Mouse (Mus musculus) erythroblast, embryonic 14.5 days (primary cell): ENCODE measurements around the gene Olfr731.

ENCODE experiments used
- GATA1 ChIP-seq: IDR thresholded peaks from 2 replicates; pipeline ENCODE4 v1.6.1; 2012; ENCODE audit warnings: low read length, inconsistent platforms, mixed read lengths
- TAL1 ChIP-seq: IDR thresholded peaks from 3 replicates; pipeline ENCODE4 v1.6.1; 2012; ENCODE audit warnings: low read length, inconsistent platforms, mixed read lengths

DNA sequence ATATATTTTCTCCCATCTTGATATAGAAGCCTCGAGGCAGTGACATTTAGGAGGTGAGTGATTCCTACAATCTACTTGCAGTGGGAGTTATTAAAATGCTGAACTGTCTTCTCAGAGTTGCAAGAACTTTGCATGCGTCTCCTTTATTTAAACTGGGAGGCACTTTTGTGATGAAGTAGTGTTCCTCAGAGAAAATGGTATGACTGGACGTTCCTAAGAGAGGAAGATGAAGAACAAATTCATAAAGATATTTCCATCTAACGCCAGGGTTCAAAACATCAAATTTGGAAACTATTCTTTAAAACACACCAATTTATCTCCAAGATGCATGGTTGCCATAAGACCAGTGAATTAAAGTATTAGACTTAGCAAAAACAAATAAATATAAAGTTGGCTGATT is at the start of gene Olfr731:
- TF ChIP-seq GATA1 (no peak), TAL1 (no peak)
